Mouse (Mus musculus) MEL (cell line): ENCODE results near the gene Irak2. TPM values are rescaled to one million over a fixed set of nuclear protein-coding genes. Genes with fewer than 3 reads are reported as not detected.

Experiments used
- DNase-seq: peaks from one replicate; pipeline ENCODE4 v3.0.0; 2011; ENCODE audit warnings: low read depth, low spot score
- H3K27ac ChIP-seq: 2 replicates; pipeline ENCODE4 v1.5.1; 2012; ENCODE audit warnings: low read depth, mild to moderate bottlenecking, control low read depth, low read length, moderate library complexity; ENCODE audit not compliant: control insufficient read depth
- H3K27me3 ChIP-seq, 2 experiments: fragments of 150-350 bp in 1 of 2; sonication (generic) in 1 of 2; 2 replicates each; pipeline ENCODE4 v1.6.1; 2012; ENCODE audit warnings: low read length in 2 of 2, mild to moderate bottlenecking in 2 of 2, improper control_type of control experiment in 1 of 2, moderate library complexity in 1 of 2; ENCODE audit not compliant: insufficient read depth in 2 of 2, control insufficient read depth in 1 of 2
- H3K36me3 ChIP-seq, 2 experiments: 2 replicates each; pipeline ENCODE4 v1.6.1; 2012 to 2014; ENCODE audit warnings: low read length in 2 of 2, improper control_type of control experiment in 1 of 2, inconsistent platforms in 1 of 2, mild to moderate bottlenecking in 1 of 2; ENCODE audit not compliant: insufficient read depth in 2 of 2, control insufficient read depth in 1 of 2
- H3K4me1 ChIP-seq, 2 experiments: fragments of 150-350 bp in 1 of 2; sonication (generic) in 1 of 2; 2 replicates each; pipeline ENCODE4 v1.6.1; 2012; ENCODE audit warnings: low read length in 2 of 2, improper control_type of control experiment in 1 of 2, mild to moderate bottlenecking in 1 of 2; ENCODE audit not compliant: insufficient read depth in 2 of 2, control insufficient read depth in 1 of 2
- H3K4me3 ChIP-seq, 2 experiments: fragments of 150-350 bp in 1 of 2; sonication (generic) in 1 of 2; 2 replicates each; pipeline ENCODE4 v1.5.1; 2012; ENCODE audit warnings: low read depth in 2 of 2, low read length in 2 of 2, mild to moderate bottlenecking in 2 of 2, moderate library complexity in 2 of 2, control low read depth in 1 of 2, improper control_type of control experiment in 1 of 2; ENCODE audit not compliant: control insufficient read depth in 1 of 2, insufficient read depth in 1 of 2
- H3K79me2 ChIP-seq: 2 replicates; pipeline ENCODE4 v1.6.1; 2012; ENCODE audit warnings: mild to moderate bottlenecking, low read length, moderate library complexity; ENCODE audit not compliant: control insufficient read depth, poor library complexity, insufficient read depth
- H3K9ac ChIP-seq: 2 replicates; pipeline ENCODE4 v1.6.1; 2012; ENCODE audit warnings: low read depth, mild to moderate bottlenecking, control low read depth, low read length, moderate library complexity; ENCODE audit not compliant: control insufficient read depth, poor library complexity, severe bottlenecking
- H3K9me3 ChIP-seq: fragments of 150-350 bp; sonication (generic); replicated peaks from 2 replicates; pipeline ENCODE4 v1.6.1; 2012; ENCODE audit warnings: mild to moderate bottlenecking, low read length, improper control_type of control experiment, moderate library complexity; ENCODE audit not compliant: insufficient read depth
- CTCF ChIP-seq, 3 experiments: IDR thresholded peaks in 2 of 3; conservative IDR thresholded peaks in 1 of 3; 2 replicates each; pipeline ENCODE4 v1.5.1; 2011 to 2012; ENCODE audit warnings: low read length in 3 of 3, low read depth in 2 of 3, mild to moderate bottlenecking in 2 of 3, improper control_type of control experiment in 1 of 3, inconsistent platforms in 1 of 3, mixed read lengths in 1 of 3, moderate library complexity in 1 of 3; ENCODE audit not compliant: control insufficient read depth in 1 of 3, insufficient read depth in 1 of 3, poor library complexity in 1 of 3, severe bottlenecking in 1 of 3
- GATA1 ChIP-seq: IDR thresholded peaks from 2 replicates; pipeline ENCODE4 v1.6.1; 2011; ENCODE audit warnings: low read depth, low read length, improper control_type of control experiment
- MAX ChIP-seq: IDR thresholded peaks from 2 replicates; pipeline ENCODE4 v1.6.1; 2011; ENCODE audit warnings: low read length, improper control_type of control experiment
- MAZ ChIP-seq: IDR thresholded peaks from 2 replicates; pipeline ENCODE4 v1.6.1; 2012; ENCODE audit warnings: low read depth, mild to moderate bottlenecking, inconsistent platforms, low read length, improper control_type of control experiment
- NELFE ChIP-seq: IDR thresholded peaks from 2 replicates; pipeline ENCODE4 v1.6.1; 2011; ENCODE audit warnings: low read depth, low read length, improper control_type of control experiment
- POLR2AphosphoS2 ChIP-seq: IDR thresholded peaks from 2 replicates; pipeline ENCODE4 v1.6.1; 2011; ENCODE audit warnings: low read length, improper control_type of control experiment
- RAD21 ChIP-seq: IDR thresholded peaks from 2 replicates; pipeline ENCODE4 v1.6.1; 2011; ENCODE audit warnings: mild to moderate bottlenecking, low read depth, low read length, improper control_type of control experiment
- SMC3 ChIP-seq: IDR thresholded peaks from 2 replicates; pipeline ENCODE4 v1.6.1; 2011; ENCODE audit warnings: low read depth, low read length, improper control_type of control experiment
- TAL1 ChIP-seq: IDR thresholded peaks from 2 replicates; pipeline ENCODE4 v1.6.1; 2012; ENCODE audit warnings: mild to moderate bottlenecking, inconsistent platforms, low read length, moderate library complexity, mixed read lengths
- TBP ChIP-seq: IDR thresholded peaks from 2 replicates; pipeline ENCODE4 v1.8.0; 2011; ENCODE audit warnings: low read depth, low read length, improper control_type of control experiment
- TCF12 ChIP-seq: IDR thresholded peaks from 2 replicates; pipeline ENCODE4 v1.6.1; 2014; ENCODE audit warnings: low read depth, mild to moderate bottlenecking, inconsistent platforms, low read length, improper control_type of control experiment, moderate library complexity
- USF1 ChIP-seq: IDR thresholded peaks from 2 replicates; pipeline ENCODE4 v1.6.1; 2014; ENCODE audit warnings: low read depth, mild to moderate bottlenecking, inconsistent platforms, low read length, improper control_type of control experiment, moderate library complexity
- USF2 ChIP-seq, 2 experiments: IDR thresholded peaks; 2 replicates each; pipeline ENCODE4 v1.6.1; 2011 to 2012; ENCODE audit warnings: improper control_type of control experiment in 2 of 2, low read length in 2 of 2, borderline replicate concordance in 1 of 2, inconsistent platforms in 1 of 2, low read depth in 1 of 2, mild to moderate bottlenecking in 1 of 2; ENCODE audit not compliant: insufficient read depth in 1 of 2
- ZC3H11A ChIP-seq: IDR thresholded peaks from 2 replicates; pipeline ENCODE4 v1.6.1; 2012; ENCODE audit warnings: low read depth, mild to moderate bottlenecking, inconsistent platforms, low read length, improper control_type of control experiment
- ZMIZ1 ChIP-seq: IDR thresholded peaks from 2 replicates; pipeline ENCODE4 v1.6.1; 2012; ENCODE audit warnings: low read depth, mild to moderate bottlenecking, inconsistent platforms, low read length, improper control_type of control experiment, moderate library complexity
- polyA plus RNA-seq, 2 experiments: library from polyadenylated mRNA; stranded (reverse) in 1 of 2; unstranded in 1 of 2; fragments of >175 nt in 1 of 2; fragments of >200 nt in 1 of 2; gene quantifications; 2 replicates each; pipeline versions ENCODE4 v1.2.1 to v1.2.4; 2012; ENCODE audit warnings: low replicate concordance in 2 of 2, low read depth in 1 of 2; ENCODE audit not compliant: insufficient read length in 2 of 2, insufficient read depth in 1 of 2, missing spikeins in 1 of 2
- total RNA-seq: library from RNA; depleted of rRNA; stranded (reverse); fragments of 300-350 nt; gene quantifications from 2 replicates; pipeline ENCODE4 v1.2.3, GENCODE M21; 2012

Gene Irak2
- total and polyA plus RNA-seq, 3 experiments = 5.2 to 6.8 TPM; not detected in 1

DNA sequence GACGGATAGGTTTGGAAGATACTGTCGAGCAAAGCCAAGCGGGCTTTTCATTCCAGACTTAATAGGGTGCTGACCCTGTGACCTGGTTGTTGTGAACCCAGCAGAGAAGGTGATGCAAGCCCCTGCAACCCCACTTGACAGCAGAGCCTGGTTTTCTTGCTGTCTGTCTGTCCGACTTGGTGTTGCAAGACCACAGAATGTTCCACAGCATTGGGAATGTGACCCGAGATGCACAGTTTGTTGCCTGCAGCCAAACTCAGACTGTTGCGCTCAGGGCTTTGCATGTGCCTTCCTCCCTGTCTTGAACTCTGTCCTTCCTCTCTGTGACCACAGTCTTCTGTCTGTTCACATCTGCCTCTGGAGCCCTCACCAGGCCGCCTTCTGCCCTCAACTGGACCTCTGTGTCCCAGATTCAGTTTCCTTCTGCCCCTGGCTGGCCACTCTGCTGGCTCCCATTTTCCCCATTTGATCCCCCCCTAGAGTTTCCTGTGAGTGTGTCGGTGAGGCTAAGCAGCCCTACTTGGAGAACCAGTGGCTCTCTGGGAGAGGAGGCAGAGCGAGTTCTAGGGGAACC lies 41.8 kb downstream of the Irak2 start:
- Histone ChIP-seq H3K36me3 (peaks cover 0 to 5% of the 10 kb centered on the region in 2 experiments; a peak in 2 of 4 replicates), H3K27me3 (no peaks in the 10 kb centered on the region), H3K9me3 (no peaks in the 10 kb centered on the region), H3K79me2 (no peaks in the 10 kb centered on the region), H3K27ac (no peak overlapping the region), H3K4me1 (peaks cover 8 to 14% of the 10 kb centered on the region in 2 experiments; a peak in 3 of 4 replicates), H3K9ac (peak overlapping the region; percentile 8; the same call in 1 of the 2 replicates), H3K4me3 (no peak overlapping the region)
- no peak for DNase-seq
- no peak for TF ChIP-seq SMC3
- no peak for TF ChIP-seq MAX
- no peak for TF ChIP-seq TCF12
- no peak for TF ChIP-seq ZMIZ1

DNA sequence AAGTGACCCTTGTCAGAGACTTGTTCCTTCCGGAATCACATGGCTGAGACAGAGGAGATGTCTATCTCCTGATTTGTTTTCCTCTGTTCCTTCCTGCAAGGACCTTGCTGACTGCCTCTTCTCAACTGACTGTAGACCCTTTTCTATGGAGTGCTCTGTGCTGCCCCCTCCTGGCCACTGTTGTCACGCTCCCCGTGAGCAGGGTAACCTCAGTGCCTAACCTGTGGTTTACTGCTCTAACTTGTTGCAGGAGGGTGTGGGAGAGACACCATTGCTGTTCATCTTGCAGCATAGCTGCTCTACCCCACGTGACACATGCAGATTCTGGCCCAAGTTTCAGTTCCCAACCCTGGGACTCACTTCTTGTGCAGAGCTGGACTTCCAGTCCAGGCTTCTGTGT lies 43.0 kb downstream of the Irak2 start:
- no peaks in the 10 kb centered on the region for H3K27me3 ChIP-seq
- H3K4me3 ChIP-seq = no peak overlapping the region
- H3K9ac ChIP-seq = no peak overlapping the region
- H3K4me1 ChIP-seq = peaks cover 8 to 9% of the 10 kb centered on the region in 2 experiments; a peak in 3 of 4 replicates
- H3K27ac ChIP-seq = no peak overlapping the region
- H3K79me2 ChIP-seq = no peaks in the 10 kb centered on the region
- peak; percentile 84 for DNase-seq
- peaks cover 0 to 5% of the 10 kb centered on the region in 2 experiments; a peak in 2 of 4 replicates for H3K36me3 ChIP-seq
- TF ChIP-seq GATA1 (no peak), ZC3H11A (peak; percentile 39; the same call in 1 of the 2 replicates), TAL1 (no peak), SMC3 (peak; percentile 84), TBP (0 out of 2 replicates have a peak, but pooled peaks have one; percentile 27), POLR2AphosphoS2 (no peak), USF1 (peak; percentile 46; the same call in 1 of the 2 replicates), MAZ (no peak), USF2 (IDR thresholded peaks at IDR 0.05; ENCODE audit: borderline replicate concordance in 1 of 2, insufficient read depth in 1 of 2, low read depth in 1 of 2, low read length in 2 of 2) (no peak), RAD21 (peak; percentile 58), CTCF (IDR thresholded peaks at IDR 0.05 in 2 of 3, conservative IDR thresholded peaks at IDR 0.05 in 1 of 3; ENCODE audit: control insufficient read depth in 1 of 3, insufficient read depth in 1 of 3, low read depth in 2 of 3, low read length in 3 of 3, poor library complexity in 1 of 3, severe bottlenecking in 1 of 3) (peak; percentile 88 to 98 (median 92)), NELFE (no peak)
- no peaks in the 10 kb centered on the region for H3K9me3 ChIP-seq
